Mouse (Mus musculus): ENCODE measurements around the gene Slc45a3.

DNA sequence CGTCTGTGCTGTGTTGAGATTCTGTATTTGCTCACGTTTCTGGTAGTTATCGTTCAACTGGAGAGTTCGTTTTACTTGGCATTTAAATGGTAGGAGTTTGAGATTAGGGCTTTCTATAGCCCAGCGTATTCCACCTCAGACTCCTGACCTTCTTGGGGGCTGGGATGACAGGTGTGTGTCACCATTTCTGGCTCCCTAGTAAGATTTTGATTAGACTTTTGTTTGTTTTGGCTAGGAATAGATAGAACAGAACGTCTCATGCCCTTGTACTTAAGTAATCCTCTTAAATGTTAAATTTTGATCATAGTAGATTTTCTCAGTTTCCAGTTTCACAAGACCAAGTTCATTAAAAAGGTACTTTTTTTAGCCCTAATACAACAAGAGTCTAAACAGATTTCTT is 45.1 kb upstream of the Slc45a3 start:
- TF ChIP-seq CTCF (IDR thresholded peaks at IDR 0.05 in 2 of 3, conservative IDR thresholded peaks at IDR 0.05 in 1 of 3; ENCODE audit: control insufficient read depth in 1 of 3, insufficient read depth in 1 of 3, low read depth in 2 of 3, low read length in 3 of 3, poor library complexity in 1 of 3, severe bottlenecking in 1 of 3) (no peak), USF1 (IDR thresholded peaks at IDR 0.05; ENCODE audit: low read depth, low read length) (no peak), MAFK (IDR thresholded peaks at IDR 0.05; ENCODE audit: borderline replicate concordance, low read depth, low read length) (no peak), E2F4 (IDR thresholded peaks at IDR 0.05; ENCODE audit: borderline replicate concordance, low read depth, low read length) (no peak), ELF1 (IDR thresholded peaks at IDR 0.05; ENCODE audit: low read depth, low read length) (no peak), ZMIZ1 (IDR thresholded peaks at IDR 0.05; ENCODE audit: low read depth, low read length) (no peak)
